Mouse (Mus musculus) forebrain, embryonic 15.5 days (tissue): ENCODE data around the gene Zfp740. TPM values are rescaled to one million over a fixed set of nuclear protein-coding genes. Genes with fewer than 3 reads are reported as not detected.

ENCODE experiments used
- ATAC-seq: fragments of 200-750 bp; cut with Nextera tagmentation; replicated peaks from 2 replicates; pipeline ENCODE4 v1.8.0; 2017; ENCODE audit warnings: mild to moderate bottlenecking, moderate TSS enrichment, moderate library complexity
- H3K27ac ChIP-seq: fragments of 300-500 bp; sonication (generic); replicated peaks from 2 replicates; pipeline ENCODE4 v1.5.1; 2015; ENCODE audit warnings: mild to moderate bottlenecking, inconsistent platforms
- H3K27me3 ChIP-seq: fragments of 300-500 bp; sonication (generic); 2 replicates; pipeline ENCODE4 v1.6.1; 2015; ENCODE audit warnings: inconsistent platforms
- H3K36me3 ChIP-seq: fragments of 300-500 bp; sonication (generic); 2 replicates; pipeline ENCODE4 v1.6.1; 2015; ENCODE audit warnings: mild to moderate bottlenecking, inconsistent platforms
- H3K4me1 ChIP-seq: fragments of 300-500 bp; sonication (generic); 2 replicates; pipeline ENCODE4 v1.6.1; 2015; ENCODE audit warnings: inconsistent platforms
- H3K4me2 ChIP-seq: fragments of 300-500 bp; sonication (generic); replicated peaks from 2 replicates; pipeline ENCODE4 v1.6.1; 2015; ENCODE audit warnings: mild to moderate bottlenecking, inconsistent platforms
- H3K4me3 ChIP-seq: fragments of 300-500 bp; sonication (generic); 2 replicates; pipeline ENCODE4 v1.5.1; 2015; ENCODE audit warnings: mild to moderate bottlenecking, inconsistent platforms
- H3K9ac ChIP-seq: fragments of 300-500 bp; sonication (generic); replicated peaks from 2 replicates; pipeline ENCODE4 v1.6.1; 2015; ENCODE audit warnings: mild to moderate bottlenecking, inconsistent platforms
- H3K9me3 ChIP-seq: fragments of 300-500 bp; sonication (generic); 2 replicates; pipeline ENCODE4 v1.6.1; 2016; ENCODE audit warnings: inconsistent platforms
- WGBS: fragments of 180-500 bp; shearing (Covaris S2); methylation state at CpG from one replicate; pipeline ENCODE4 v1.1.7; 2015; ENCODE audit warnings: mixed read lengths; 5-methylcytosine and 5-hydroxymethylcytosine counted together
- polyA plus RNA-seq: library from polyadenylated mRNA; unstranded; fragments of >200 nt; fragmentation: Nextera tagmentation; extraction: Ambion mirVana; gene quantifications from 2 replicates; pipeline ENCODE4 v1.2.1, GENCODE M21; 2015

Zfp740 gene
- polyA plus RNA-seq, 1 experiment from 2014 or later: 94.0 TPM

- Histone ChIP-seq H3K9ac (no peak overlapping the region), H3K4me3 (no peak overlapping the region), H3K27ac (no peak overlapping the region), H3K27me3 (no peaks in the 10 kb centered on the region), H3K36me3 (no peaks in the 10 kb centered on the region), H3K9me3 (no peaks in the 10 kb centered on the region; the same call in 1 of the 2 replicates), H3K4me1 (no peaks in the 10 kb centered on the region), H3K4me2 (no peak overlapping the region)
- WGBS: 84% methylated on average over 8 of the region's 8 CpGs
- ATAC-seq: no peak
These were observed 25.6 kb upstream of the Zfp740 start for GRCm38 (mm10) chr15:102177417-102177816.

DNA sequence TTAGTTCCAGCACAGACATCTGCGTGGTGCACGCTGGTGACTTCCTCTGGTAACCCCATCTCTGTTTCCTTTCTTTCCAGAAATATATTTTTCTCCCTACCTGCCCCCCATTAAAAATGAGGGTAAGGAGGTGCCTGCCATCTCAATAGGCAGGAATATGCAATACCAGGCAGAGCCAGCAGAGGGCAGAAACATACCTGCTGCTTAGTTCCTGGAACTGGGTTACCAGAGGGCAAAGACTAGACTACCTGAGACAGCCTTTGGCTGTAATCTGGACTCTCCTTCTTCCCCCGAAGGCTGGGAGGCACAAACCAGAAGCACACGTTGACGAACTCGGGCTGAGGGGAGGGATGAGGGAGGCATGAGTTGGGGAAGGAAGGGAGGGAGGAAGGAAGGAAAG, 24.8 kb upstream of the Zfp740 start:
- WGBS: 18% methylated on average over 6 of the region's 6 CpGs
- Histone ChIP-seq H3K4me2 (no peak overlapping the region), H3K27ac (no peak overlapping the region), H3K27me3 (no peaks in the 10 kb centered on the region), H3K9ac (no peak overlapping the region), H3K9me3 (no peaks in the 10 kb centered on the region; the same call in 1 of the 2 replicates), H3K4me3 (no peak overlapping the region), H3K4me1 (no peaks in the 10 kb centered on the region), H3K36me3 (no peaks in the 10 kb centered on the region)
- ATAC-seq: no peak

DNA sequence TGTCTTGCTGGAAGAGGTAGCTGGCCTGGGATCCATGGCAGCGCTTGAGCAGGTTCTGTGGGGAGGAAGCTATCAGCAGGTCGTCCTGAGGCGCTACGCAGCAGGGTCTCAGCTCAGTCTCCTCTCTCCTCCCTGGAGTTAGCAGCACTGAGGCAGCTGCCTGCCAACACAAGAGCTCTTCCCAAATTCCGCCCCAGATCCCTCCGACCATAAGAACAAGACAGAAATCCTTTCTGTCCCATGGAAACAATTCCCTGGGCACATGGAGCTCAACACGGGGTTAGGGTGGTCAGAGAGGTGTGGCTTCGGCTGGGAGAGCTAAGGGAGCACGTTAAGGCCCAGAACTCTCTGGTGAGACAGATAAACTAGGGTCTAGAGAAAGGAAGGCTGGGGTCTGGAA, 23.9 kb upstream of the Zfp740 start:
- H3K9ac ChIP-seq: no peak overlapping the region
- 76% methylated on average over 9 of the region's 9 CpGs for WGBS

GRCm38 (mm10) chr15:102179924-102180323, 23.1 kb upstream of the Zfp740 start:
- H3K9ac ChIP-seq: no peak overlapping the region
- H3K4me1 ChIP-seq: no peaks in the 10 kb centered on the region
- no peak overlapping the region for H3K27ac ChIP-seq
- no peak overlapping the region for H3K4me3 ChIP-seq
- ATAC-seq: no peak
- H3K4me2 ChIP-seq: no peak overlapping the region
- no peaks in the 10 kb centered on the region for H3K27me3 ChIP-seq
- no peaks in the 10 kb centered on the region for H3K36me3 ChIP-seq
- 92% methylated on average over 14 of the region's 14 CpGs for WGBS
- no peaks in the 10 kb centered on the region for H3K9me3 ChIP-seq

More for the DNA sequence above, 23.9 kb upstream of the Zfp740 start:
- H3K4me2 ChIP-seq: no peak overlapping the region
- no peaks in the 10 kb centered on the region; the same call in 1 of the 2 replicates for H3K9me3 ChIP-seq
- no peaks in the 10 kb centered on the region for H3K27me3 ChIP-seq
- no peak overlapping the region for H3K4me3 ChIP-seq
- ATAC-seq: no peak
- H3K36me3 ChIP-seq: no peaks in the 10 kb centered on the region
- H3K27ac ChIP-seq: no peak overlapping the region
- H3K4me1 ChIP-seq: no peaks in the 10 kb centered on the region

- no peak for ATAC-seq
- Histone ChIP-seq H3K4me2 (no peak overlapping the region), H3K9me3 (no peaks in the 10 kb centered on the region), H3K36me3 (no peaks in the 10 kb centered on the region), H3K27me3 (no peaks in the 10 kb centered on the region), H3K4me3 (no peak overlapping the region), H3K4me1 (no peaks in the 10 kb centered on the region), H3K9ac (no peak overlapping the region), H3K27ac (no peak overlapping the region)
- WGBS: 83% methylated on average over 3 of the region's 3 CpGs
These were observed 20.0 kb upstream of the Zfp740 start for GRCm38 (mm10) chr15:102183076-102183475.

GRCm38 (mm10) chr15:102186239-102186638, 16.8 kb upstream of the Zfp740 start:
- ATAC-seq: no peak

DNA sequence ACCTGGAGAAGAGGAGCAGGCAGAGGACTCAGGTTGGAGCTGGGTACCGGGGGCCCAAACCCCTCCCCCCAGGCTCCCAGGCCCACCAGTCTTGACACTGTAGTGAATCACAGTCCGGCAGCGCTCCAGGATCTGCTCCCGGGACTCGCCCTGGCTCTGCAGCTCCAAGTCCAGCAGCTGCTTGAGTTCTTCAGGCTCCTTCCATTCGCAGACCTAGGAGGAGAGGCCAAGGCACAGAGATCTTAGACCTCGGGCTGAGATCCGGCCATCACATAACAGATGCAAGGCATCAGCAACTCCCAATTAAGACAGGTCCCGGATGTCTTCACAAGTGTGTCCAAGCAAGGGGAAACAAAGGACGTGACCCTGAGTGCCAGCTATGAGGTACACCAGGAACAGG, 15.0 kb upstream of the Zfp740 start:
- H3K4me2 ChIP-seq: no peak overlapping the region
- no peak overlapping the region for H3K9ac ChIP-seq
- no peaks in the 10 kb centered on the region for H3K9me3 ChIP-seq
- H3K4me3 ChIP-seq: no peak overlapping the region
- WGBS: 90% methylated on average over 10 of the region's 10 CpGs
- H3K27ac ChIP-seq: no peak overlapping the region
- H3K27me3 ChIP-seq: no peaks in the 10 kb centered on the region
- H3K4me1 ChIP-seq: no peaks in the 10 kb centered on the region
- H3K36me3 ChIP-seq: no peaks in the 10 kb centered on the region
- no peak for ATAC-seq

More at GRCm38 (mm10) chr15:102186239-102186638, 16.8 kb upstream of the Zfp740 start:
- Histone ChIP-seq H3K4me1 (no peaks in the 10 kb centered on the region), H3K36me3 (no peaks in the 10 kb centered on the region), H3K4me3 (no peak overlapping the region), H3K9ac (no peak overlapping the region), H3K9me3 (no peaks in the 10 kb centered on the region), H3K27me3 (no peaks in the 10 kb centered on the region), H3K4me2 (no peak overlapping the region), H3K27ac (no peak overlapping the region)
- 81% methylated on average over 11 of the region's 11 CpGs for WGBS

DNA sequence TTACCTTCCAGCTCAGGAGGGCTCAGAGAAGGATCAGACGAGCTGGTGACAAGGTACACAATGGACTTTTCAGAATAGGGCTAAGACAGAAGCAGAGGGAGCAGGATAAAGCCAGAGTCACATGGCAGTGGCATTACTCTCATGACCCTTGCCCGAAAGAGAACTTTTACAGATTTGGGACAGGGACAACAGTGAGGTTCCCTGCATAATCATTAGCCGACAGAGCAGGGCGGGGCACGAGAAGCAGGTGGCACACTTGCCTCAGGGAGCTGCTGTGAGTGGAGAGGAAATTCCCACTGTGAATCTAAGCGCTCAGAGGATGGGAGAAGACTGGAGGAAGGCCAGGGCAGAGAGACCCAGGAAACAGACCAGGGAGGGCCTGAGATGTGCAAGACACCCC, 14.2 kb upstream of the Zfp740 start:
- Histone ChIP-seq H3K4me1 (no peaks in the 10 kb centered on the region), H3K4me2 (no peak overlapping the region), H3K4me3 (no peak overlapping the region), H3K9ac (no peak overlapping the region), H3K27me3 (no peaks in the 10 kb centered on the region), H3K27ac (no peak overlapping the region), H3K9me3 (no peaks in the 10 kb centered on the region), H3K36me3 (no peaks in the 10 kb centered on the region)
- no peak for ATAC-seq
- WGBS: 54% methylated on average over 6 of the region's 6 CpGs

DNA sequence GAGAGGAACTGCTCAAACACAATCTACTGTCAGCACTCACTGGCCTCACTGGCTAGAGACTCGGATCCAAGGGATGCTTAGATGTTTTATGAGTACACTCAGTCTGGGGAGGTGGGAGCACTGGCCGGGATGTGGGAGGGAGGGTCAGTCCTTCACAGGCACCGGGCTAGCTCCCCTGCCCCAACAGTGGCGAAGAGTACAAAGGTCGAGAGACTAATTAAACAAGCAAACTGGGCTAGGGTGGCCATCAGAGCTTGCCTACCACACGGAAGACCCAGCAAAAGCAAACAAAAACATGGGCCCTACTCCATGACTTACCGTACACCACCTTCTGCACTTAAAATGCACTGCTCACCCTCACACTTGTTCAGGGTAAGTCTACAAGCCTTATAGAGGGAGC, 11.3 kb upstream of the Zfp740 start:
- ATAC-seq: no peak
- H3K4me3 ChIP-seq: no peak overlapping the region
- H3K4me1 ChIP-seq: no peaks in the 10 kb centered on the region
- no peak overlapping the region for H3K4me2 ChIP-seq
- no peaks in the 10 kb centered on the region for H3K27me3 ChIP-seq
- no peak overlapping the region for H3K27ac ChIP-seq
- no peaks in the 10 kb centered on the region for H3K36me3 ChIP-seq
- WGBS: 80% methylated on average over 7 of the region's 7 CpGs
- no peak overlapping the region for H3K9ac ChIP-seq
- H3K9me3 ChIP-seq: no peaks in the 10 kb centered on the region

DNA sequence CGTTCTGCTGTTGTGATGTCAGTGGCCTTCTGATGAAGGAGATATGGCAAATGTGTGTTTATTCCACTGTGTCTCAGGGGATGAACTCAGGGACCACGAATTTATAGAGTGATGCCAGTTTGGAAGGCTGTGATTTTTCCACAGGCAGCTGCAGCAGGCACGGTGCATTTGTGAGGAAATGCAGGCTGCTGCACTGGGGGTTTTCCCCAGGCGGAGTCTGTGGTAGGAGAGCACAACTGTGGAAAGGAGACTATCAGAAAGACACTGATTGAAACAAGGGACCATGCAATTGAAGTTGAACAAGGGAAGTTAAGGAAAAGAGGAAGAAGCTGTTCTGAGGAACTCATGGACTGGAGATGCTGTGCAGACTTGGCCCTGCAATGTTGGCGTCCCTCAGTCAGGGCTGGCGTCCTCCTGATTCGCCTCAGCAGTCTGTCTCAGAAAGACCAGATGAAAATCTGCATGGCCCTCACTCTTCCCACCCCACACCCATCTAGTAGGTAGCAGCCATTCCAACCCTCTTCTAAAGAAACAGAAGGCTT, 10.7 kb upstream of the Zfp740 start:
- Histone ChIP-seq H3K36me3 (no peaks in the 10 kb centered on the region), H3K4me3 (no peak overlapping the region), H3K4me1 (no peaks in the 10 kb centered on the region), H3K9ac (no peak overlapping the region), H3K4me2 (no peak overlapping the region), H3K27me3 (no peaks in the 10 kb centered on the region), H3K9me3 (no peaks in the 10 kb centered on the region), H3K27ac (no peak overlapping the region)
- 81% methylated on average over 7 of the region's 7 CpGs for WGBS
- no peak for ATAC-seq

- no peak overlapping the region for H3K4me3 ChIP-seq
- H3K4me2 ChIP-seq: no peak overlapping the region
- 74% methylated on average over 5 of the region's 5 CpGs for WGBS
- H3K27ac ChIP-seq: no peak overlapping the region
- ATAC-seq: no peak
- no peaks in the 10 kb centered on the region for H3K36me3 ChIP-seq
- H3K9ac ChIP-seq: no peak overlapping the region
- no peaks in the 10 kb centered on the region for H3K27me3 ChIP-seq
- no peaks in the 10 kb centered on the region for H3K4me1 ChIP-seq
- H3K9me3 ChIP-seq: no peaks in the 10 kb centered on the region
These were observed 10.1 kb upstream of the Zfp740 start for GRCm38 (mm10) chr15:102192820-102193386.

DNA sequence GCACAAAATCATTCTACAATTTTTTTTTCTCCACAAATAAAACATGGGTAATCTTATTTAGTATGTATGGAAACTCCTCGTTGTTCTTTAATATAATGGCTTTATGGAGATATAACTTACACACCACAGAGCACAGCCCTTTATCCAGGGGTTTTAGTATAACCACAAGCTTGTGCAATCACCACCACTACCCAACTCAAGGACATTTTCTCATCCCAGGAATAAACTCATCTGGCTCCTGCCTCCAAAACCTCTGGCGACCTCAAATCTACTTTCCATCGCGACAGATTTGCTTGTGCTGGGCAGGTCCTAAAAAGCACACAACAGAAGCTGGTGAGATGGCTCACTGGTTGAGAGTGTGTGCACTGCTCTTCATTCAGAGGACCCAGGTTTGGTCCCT, 9.4 kb upstream of the Zfp740 start:
- WGBS: 89% methylated on average over 4 of the region's 4 CpGs
- no peaks in the 10 kb centered on the region for H3K4me1 ChIP-seq
- no peak for ATAC-seq
- no peaks in the 10 kb centered on the region for H3K36me3 ChIP-seq
- no peak overlapping the region for H3K9ac ChIP-seq
- no peaks in the 10 kb centered on the region for H3K27me3 ChIP-seq
- no peak overlapping the region for H3K4me2 ChIP-seq
- no peak overlapping the region for H3K27ac ChIP-seq
- H3K4me3 ChIP-seq: no peak overlapping the region
- no peaks in the 10 kb centered on the region for H3K9me3 ChIP-seq

- no peak overlapping the region for H3K4me2 ChIP-seq
- 95% methylated on average over 4 of the region's 4 CpGs for WGBS
- no peaks in the 10 kb centered on the region for H3K9me3 ChIP-seq
- no peaks in the 10 kb centered on the region for H3K27me3 ChIP-seq
- ATAC-seq: no peak
- H3K9ac ChIP-seq: no peak overlapping the region
- no peaks in the 10 kb centered on the region for H3K36me3 ChIP-seq
- H3K27ac ChIP-seq: no peak overlapping the region
- no peak overlapping the region for H3K4me3 ChIP-seq
- H3K4me1 ChIP-seq: no peaks in the 10 kb centered on the region
These were observed 8.6 kb upstream of the Zfp740 start for GRCm38 (mm10) chr15:102194439-102194838.
